Mouse (Mus musculus) kidney, postnatal 0 days (tissue): ENCODE measurements at regions not wholly inside any gene's neighbourhood (a gene's known extent, or its start where the extent isn't known, plus 50 kb on each side); places are given as distances from the start of the nearest gene placed in this dataset.

Experiments used
- ATAC-seq: fragments of 200-750 bp; cut with Nextera tagmentation; replicated peaks from 2 replicates; pipeline ENCODE4 v1.8.0; 2017; ENCODE audit warnings: low read depth, moderate number of reproducible peaks, moderate TSS enrichment, moderate library complexity; ENCODE audit not compliant: low FRiP score
- DNase-seq: peaks from one replicate; pipeline ENCODE4 v3.0.0-alpha.2; 2016; ENCODE audit warnings: low spot score
- H3K27ac ChIP-seq: fragments of 300-500 bp; sonication (generic); 2 replicates; pipeline ENCODE4 v1.5.1; 2014; ENCODE audit warnings: mild to moderate bottlenecking
- H3K27me3 ChIP-seq: fragments of 300-500 bp; sonication (generic); 2 replicates; pipeline ENCODE4 v1.6.1; 2014; ENCODE audit warnings: low read length, mixed read lengths; ENCODE audit not compliant: insufficient read depth
- H3K36me3 ChIP-seq: fragments of 300-500 bp; sonication (generic); 2 replicates; pipeline ENCODE4 v1.6.1; 2014; ENCODE audit warnings: low read length, mixed read lengths; ENCODE audit not compliant: insufficient read depth
- H3K4me1 ChIP-seq: fragments of 300-500 bp; sonication (generic); replicated peaks from 2 replicates; pipeline ENCODE4 v1.6.1; 2014; ENCODE audit warnings: antibody characterized with exemption, low read length, mixed read lengths; ENCODE audit not compliant: insufficient read depth
- H3K4me2 ChIP-seq: fragments of 300-500 bp; sonication (generic); 2 replicates; pipeline ENCODE4 v1.6.1; 2014; ENCODE audit warnings: mild to moderate bottlenecking, low read length, moderate library complexity, mixed read lengths
- H3K4me3 ChIP-seq: fragments of 300-500 bp; sonication (generic); replicated peaks from 2 replicates; pipeline ENCODE4 v1.5.1; 2014; ENCODE audit warnings: low read depth, low read length
- H3K9ac ChIP-seq: fragments of 300-500 bp; sonication (generic); 2 replicates; pipeline ENCODE4 v1.6.1; 2014; ENCODE audit warnings: low read depth, low read length
- H3K9me3 ChIP-seq: fragments of 300-500 bp; sonication (generic); replicated peaks from 2 replicates; pipeline ENCODE4 v1.6.1; 2016; ENCODE audit warnings: low read length, inconsistent platforms, mixed read lengths
- CTCF ChIP-seq: IDR thresholded peaks from 2 replicates; pipeline ENCODE4 v1.5.1; 2016; ENCODE audit warnings: antibody characterized with exemption, low read depth, mild to moderate bottlenecking, moderate library complexity
- WGBS: fragments of 180-500 bp; shearing (Covaris S2); extraction: QIAGEN DNeasy Blood & Tissue Kit; methylation state at CpG from one replicate; pipeline ENCODE4 v1.1.7; 2014; 5-methylcytosine and 5-hydroxymethylcytosine counted together

DNA sequence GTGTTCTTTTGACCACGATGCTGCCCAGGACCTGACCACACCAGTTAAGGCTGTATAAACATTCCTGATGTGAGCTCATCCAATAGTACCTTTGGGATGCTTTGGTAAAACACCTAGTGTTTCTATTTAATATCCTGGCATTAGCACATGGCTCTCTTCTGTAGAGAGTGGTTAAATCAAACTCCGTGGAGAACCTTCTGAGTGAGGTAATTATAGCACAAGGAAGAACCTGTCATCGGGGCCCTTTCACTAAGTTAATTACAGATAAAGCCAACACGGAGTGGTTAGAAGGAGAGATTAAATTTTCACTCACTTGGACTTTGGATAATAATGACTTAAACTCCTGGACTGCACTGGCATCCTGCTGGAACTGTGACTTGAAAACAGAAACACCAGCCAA is 133.8 kb upstream of the N6amt1 start:
- H3K4me2 ChIP-seq: no peak overlapping the region
- no peak overlapping the region for H3K9ac ChIP-seq
- no peaks in the 10 kb centered on the region for H3K36me3 ChIP-seq
- 50% methylated on average over 4 of the region's 4 CpGs for WGBS
- no peaks in the 10 kb centered on the region for H3K9me3 ChIP-seq
- no peak overlapping the region for H3K4me3 ChIP-seq
- no peak overlapping the region for H3K27ac ChIP-seq
- DNase-seq (no peak), ATAC-seq (no peak; the same call in 1 of the 2 replicates)
- H3K27me3 ChIP-seq: no peaks in the 10 kb centered on the region
- no peaks in the 10 kb centered on the region for H3K4me1 ChIP-seq
- TF ChIP-seq CTCF: no peak

- H3K4me1 ChIP-seq: no peaks in the 10 kb centered on the region
- H3K36me3 ChIP-seq: no peaks in the 10 kb centered on the region
- WGBS: 86% methylated on average over 1 of the region's 1 CpGs
- no peak overlapping the region for H3K4me2 ChIP-seq
- H3K27ac ChIP-seq: no peak overlapping the region
- ATAC-seq (no peak), DNase-seq (no peak)
- H3K9me3 ChIP-seq: no peaks in the 10 kb centered on the region
- H3K27me3 ChIP-seq: no peaks in the 10 kb centered on the region
- H3K9ac ChIP-seq: no peak overlapping the region
- no peak overlapping the region for H3K4me3 ChIP-seq
- TF ChIP-seq CTCF: no peak
Observed at GRCm38 (mm10) chr16:87207875-87208274, 146.1 kb upstream of the N6amt1 start.

- WGBS: 91% methylated on average over 4 of the region's 4 CpGs
- no peak overlapping the region for H3K4me2 ChIP-seq
- H3K27me3 ChIP-seq: no peaks in the 10 kb centered on the region
- H3K36me3 ChIP-seq: no peaks in the 10 kb centered on the region
- no peak for ATAC-seq
- H3K4me1 ChIP-seq: no peaks in the 10 kb centered on the region
- no peak overlapping the region for H3K9ac ChIP-seq
- no peak overlapping the region for H3K4me3 ChIP-seq
- TF ChIP-seq CTCF: no peak
- H3K27ac ChIP-seq: no peak overlapping the region
- no peaks in the 10 kb centered on the region for H3K9me3 ChIP-seq
- no peak for DNase-seq
Observed at GRCm38 (mm10) chr16:87190471-87190870, 163.5 kb upstream of the N6amt1 start.

DNA sequence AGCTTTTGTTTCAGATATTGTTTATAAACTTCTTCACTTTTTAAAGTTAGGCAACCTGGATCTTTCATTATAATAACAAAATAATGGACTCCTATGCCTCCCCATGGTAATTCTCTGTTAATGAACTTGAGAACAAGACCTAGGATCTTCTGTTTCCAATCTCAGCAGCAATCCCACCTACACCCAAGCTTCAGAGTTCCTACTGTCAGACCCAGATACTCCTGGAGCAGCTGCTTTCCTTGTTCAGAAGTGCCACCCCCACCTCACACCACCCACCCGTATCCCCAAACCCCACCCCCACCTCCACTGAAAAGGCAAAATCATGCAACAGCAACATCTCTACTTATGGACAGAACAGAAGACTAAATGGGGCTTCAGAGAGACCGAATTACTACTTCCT is 165.2 kb upstream of the N6amt1 start:
- Histone ChIP-seq H3K36me3 (no peaks in the 10 kb centered on the region), H3K27ac (no peak overlapping the region), H3K4me2 (no peak overlapping the region), H3K27me3 (no peaks in the 10 kb centered on the region), H3K4me1 (no peaks in the 10 kb centered on the region), H3K9ac (no peak overlapping the region), H3K9me3 (no peaks in the 10 kb centered on the region), H3K4me3 (no peak overlapping the region)
- 89% methylated on average over 2 of the region's 2 CpGs for WGBS
- no peak for DNase-seq
- no peak for ATAC-seq
- no peak for TF ChIP-seq CTCF

GRCm38 (mm10) chr16:87172395-87172794 is 181.6 kb upstream of the N6amt1 start:
- Histone ChIP-seq H3K4me2 (no peak overlapping the region), H3K27ac (no peak overlapping the region), H3K9me3 (no peaks in the 10 kb centered on the region), H3K27me3 (no peaks in the 10 kb centered on the region), H3K9ac (no peak overlapping the region), H3K4me3 (no peak overlapping the region), H3K4me1 (no peaks in the 10 kb centered on the region), H3K36me3 (no peaks in the 10 kb centered on the region)
- DNase-seq (no peak), ATAC-seq (no peak)
- WGBS: 74% methylated on average over 4 of the region's 4 CpGs
- no peak for TF ChIP-seq CTCF

GRCm38 (mm10) chr16:87139301-87139700 is 214.7 kb upstream of the N6amt1 start:
- H3K27me3 ChIP-seq: no peaks in the 10 kb centered on the region
- no peak for ATAC-seq
- DNase-seq: no peak
- no peak overlapping the region for H3K9ac ChIP-seq
- no peak overlapping the region for H3K4me2 ChIP-seq
- H3K36me3 ChIP-seq: no peaks in the 10 kb centered on the region
- no peak overlapping the region for H3K27ac ChIP-seq
- H3K4me1 ChIP-seq: no peaks in the 10 kb centered on the region
- TF ChIP-seq CTCF: no peak
- H3K4me3 ChIP-seq: no peak overlapping the region
- H3K9me3 ChIP-seq: no peaks in the 10 kb centered on the region
- 73% methylated on average over 2 of the region's 2 CpGs for WGBS

DNA sequence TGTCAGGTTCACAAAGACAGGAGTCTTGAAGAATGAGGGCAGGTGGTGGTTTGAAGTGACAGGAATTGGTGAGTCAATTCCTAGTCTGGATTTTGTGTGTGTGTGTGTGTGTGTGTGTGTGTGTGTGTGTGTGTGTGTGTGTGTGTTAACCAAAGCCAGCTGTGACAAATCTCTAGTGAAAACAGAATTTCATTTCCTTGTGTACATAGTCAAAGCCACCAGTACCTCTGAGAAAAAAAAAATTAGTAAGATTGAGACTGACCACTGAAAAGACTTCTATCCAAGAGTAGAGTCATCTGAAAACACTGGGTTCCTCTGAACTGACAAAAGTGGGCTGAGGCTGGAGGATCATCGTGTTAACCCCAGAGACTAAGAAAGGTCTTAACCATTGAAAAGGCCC is 217.5 kb upstream of the N6amt1 start:
- no peak for DNase-seq
- H3K27me3 ChIP-seq: no peaks in the 10 kb centered on the region
- H3K9me3 ChIP-seq: no peaks in the 10 kb centered on the region
- H3K4me3 ChIP-seq: no peak overlapping the region
- 89% methylated on average over 1 of the region's 1 CpGs for WGBS
- H3K27ac ChIP-seq: no peak overlapping the region
- H3K4me2 ChIP-seq: no peak overlapping the region
- ATAC-seq: no peak
- H3K36me3 ChIP-seq: no peaks in the 10 kb centered on the region
- H3K4me1 ChIP-seq: no peaks in the 10 kb centered on the region
- TF ChIP-seq CTCF: no peak
- no peak overlapping the region for H3K9ac ChIP-seq
